Mouse (Mus musculus) subcutaneous adipose tissue, adult 2 months (tissue): ENCODE data around the gene Ears2. TPM values are rescaled to one million over a fixed set of nuclear protein-coding genes. Genes with fewer than 3 reads are reported as not detected.

ENCODE experiments used
- polyA plus RNA-seq: library from polyadenylated mRNA; depleted of rRNA; stranded (reverse); fragments of >200 nt; gene quantifications from 2 replicates; pipeline ENCODE4 v1.2.3, GENCODE M21; 2012; ENCODE audit warnings: low replicate concordance; rRNA removed

Gene Ears2
- 11.7 and 18.8 TPM in 2 replicates for polyA plus RNA-seq

DNA sequence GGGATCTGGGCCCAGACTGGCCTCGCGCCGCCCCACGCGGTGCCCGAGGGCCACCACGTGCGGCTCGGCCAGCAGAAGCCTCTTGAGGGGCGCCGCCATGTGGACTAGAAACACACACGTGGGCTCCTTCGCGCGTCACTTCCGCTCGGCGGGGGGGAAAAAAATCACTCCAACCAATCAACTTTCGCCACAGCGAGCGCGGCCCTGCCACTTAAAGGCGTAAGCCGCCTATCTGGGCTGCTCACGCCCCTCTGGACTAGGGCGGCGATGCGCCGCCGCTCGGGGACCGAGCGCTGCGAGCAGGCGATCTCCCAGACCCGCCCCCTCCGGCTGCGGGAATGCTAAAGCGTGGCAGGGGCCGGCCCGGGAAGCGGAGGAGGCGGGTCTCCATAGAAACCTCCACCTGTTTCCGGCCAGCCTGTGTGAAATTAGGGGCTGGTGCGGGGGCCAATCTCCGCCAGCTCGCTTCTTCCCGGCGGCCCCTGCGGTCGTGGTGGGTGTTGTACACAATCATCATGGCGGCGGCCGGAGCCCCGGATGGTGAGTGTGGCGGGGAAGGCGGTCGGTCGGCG lies at the start of gene Ears2, which contains the start of gene Ubfd1:
Ears2 (minus strand) TSS at position 319 of the 572 bp plus-strand sequence.
Ubfd1 (plus strand) TSS at position 231 of the 572 bp plus-strand sequence.

DNA sequence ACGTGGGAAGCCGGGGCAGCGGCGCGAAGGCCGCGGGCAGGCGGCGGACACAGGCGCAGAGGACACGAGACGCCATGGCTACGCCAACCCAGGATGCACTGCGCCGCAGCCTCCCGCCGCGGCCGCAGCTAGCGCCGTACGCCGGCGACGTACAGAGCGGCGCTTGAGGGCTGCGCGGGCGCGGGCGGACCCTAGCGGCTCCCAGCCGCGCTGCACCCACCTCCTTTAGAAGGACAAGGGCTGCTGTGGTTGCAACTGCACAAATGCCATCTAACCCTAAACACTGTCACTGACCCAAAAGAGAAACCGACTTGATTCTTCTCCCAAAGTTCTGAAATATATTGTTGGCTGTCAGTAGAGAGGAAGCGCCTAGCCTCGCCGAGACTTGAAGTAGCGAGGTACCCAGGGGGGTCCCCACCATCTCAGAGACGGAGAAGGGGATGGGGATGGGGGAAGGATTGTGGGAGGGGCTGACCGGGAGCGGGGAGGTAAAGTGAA lies 34.7 kb upstream of the Ears2 start, which contains the start of gene Ndufab1:
Ndufab1 (minus strand) TSS at position 140 of the 498 bp plus-strand sequence.

DNA sequence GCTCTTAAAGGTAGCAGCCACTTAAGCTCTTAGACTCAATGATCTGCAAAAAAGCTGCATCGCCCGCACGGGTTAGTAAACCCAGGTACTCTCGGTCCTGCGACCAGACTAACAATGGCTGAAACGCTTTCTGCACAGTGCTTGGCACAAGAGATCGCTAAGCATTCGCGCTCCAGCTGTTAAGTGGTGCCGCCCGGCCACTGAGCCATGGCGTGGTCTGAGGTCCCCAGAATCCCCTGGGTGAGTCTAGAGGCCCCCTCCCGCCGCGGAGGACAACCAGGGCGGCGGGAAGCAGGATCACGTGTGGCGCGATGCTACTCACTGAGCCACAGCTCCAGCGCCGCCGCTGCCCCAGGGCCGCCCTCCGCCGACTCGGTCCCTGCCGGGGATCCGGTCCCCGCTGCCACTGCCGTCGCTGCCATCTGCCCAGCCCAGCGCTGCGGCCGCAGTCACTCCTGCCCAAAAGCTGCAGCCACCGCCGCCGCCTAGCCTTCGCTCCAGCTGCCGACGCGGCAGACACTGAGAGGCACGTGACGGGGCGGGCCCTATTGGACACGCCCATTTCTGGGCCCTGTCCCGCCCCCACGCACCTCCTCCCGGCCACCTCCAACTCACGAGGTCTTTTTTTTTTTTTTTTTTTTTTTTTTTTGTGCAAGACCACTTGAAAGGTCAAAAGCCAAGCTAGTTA lies 46.3 kb downstream of the Ears2 start, which contains the start of gene Gga2:
Gga2 (minus strand) TSS at position 556 of the 688 bp plus-strand sequence.

Other genes with a start within 250 kb of the Ears2 start
- 1.0 and 20.9 TPM in 2 replicates for gene Scnn1b, start 202.2 kb downstream of the Ears2 start, polyA plus RNA-seq
- gene Cog7, start 85.6 kb downstream of the Ears2 start, polyA plus RNA-seq: 31.8 and 37.3 TPM in 2 replicates
- 62.6 and 79.2 TPM in 2 replicates for gene Gga2, start 46.0 kb downstream of the Ears2 start, polyA plus RNA-seq
- gene Ubfd1, start 88 bp downstream of the Ears2 start, polyA plus RNA-seq: 21.1 and 37.4 TPM in 2 replicates
- gene Ndufab1, start 34.6 kb upstream of the Ears2 start, polyA plus RNA-seq: 376 and 402 TPM in 2 replicates
- 0.97 and 2.5 TPM in 2 replicates for gene Palb2, start 65.7 kb upstream of the Ears2 start, polyA plus RNA-seq
- 95.6 and 109 TPM in 2 replicates for gene Dctn5, start 65.8 kb upstream of the Ears2 start, polyA plus RNA-seq
- 2.5 and 13.8 TPM in 2 replicates for gene Plk1, start 92.2 kb upstream of the Ears2 start, polyA plus RNA-seq
- gene Ern2, start 118.9 kb upstream of the Ears2 start, polyA plus RNA-seq: 0.06 TPM in 1 of 2 replicates, not detected in the other
- gene Chp2, start 152.2 kb upstream of the Ears2 start, polyA plus RNA-seq: 18.6 and 25.8 TPM in 2 replicates
- 6.5 and 18.2 TPM in 2 replicates for gene Prkcb, start 221.5 kb upstream of the Ears2 start, polyA plus RNA-seq